Mouse (Mus musculus) CD8-positive naive resting alpha-beta T cell, adult 2 months (primary cell): ENCODE measurements around the gene Dnaaf2.
A peak's percentile ranks its signal among the peaks of the same experiment; 100 is the strongest.
"Not testable (repeated sequence)": the region's sequence is repeated elsewhere in the genome, so short reads cannot be mapped to it uniquely, and the experiment has no call there.

ENCODE experiments used
- DNase-seq, 2 experiments: peaks; one replicate each; pipeline ENCODE4 v3.0.0; 2022; ENCODE audit warnings: low read depth in 2 of 2, low spot score in 2 of 2

Gene Dnaaf2

GRCm38 (mm10) chr12:69166861-69167581, 31.2 kb downstream of the Dnaaf2 start:
- not testable (repeated sequence) for DNase-seq

DNA sequence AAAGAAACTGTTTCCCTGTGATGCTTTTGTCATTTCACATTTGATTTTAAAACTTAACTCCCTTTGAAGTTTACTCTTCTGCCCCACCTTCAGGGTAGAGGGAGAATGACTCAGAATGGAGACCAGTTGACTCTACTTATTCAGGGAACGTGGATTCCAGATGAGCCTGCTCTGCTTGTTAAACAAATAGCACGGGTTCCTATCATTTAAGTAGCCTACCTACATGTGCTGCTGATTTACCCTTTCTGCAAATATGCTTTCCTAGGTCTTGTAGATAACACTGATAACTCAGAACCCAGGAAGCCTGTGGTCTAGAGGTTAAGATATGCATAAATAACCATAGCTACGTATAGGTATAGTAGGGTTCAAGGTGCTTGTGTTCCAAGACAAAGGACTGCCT, 33.3 kb downstream of the Dnaaf2 start:
- no peak for DNase-seq

DNA sequence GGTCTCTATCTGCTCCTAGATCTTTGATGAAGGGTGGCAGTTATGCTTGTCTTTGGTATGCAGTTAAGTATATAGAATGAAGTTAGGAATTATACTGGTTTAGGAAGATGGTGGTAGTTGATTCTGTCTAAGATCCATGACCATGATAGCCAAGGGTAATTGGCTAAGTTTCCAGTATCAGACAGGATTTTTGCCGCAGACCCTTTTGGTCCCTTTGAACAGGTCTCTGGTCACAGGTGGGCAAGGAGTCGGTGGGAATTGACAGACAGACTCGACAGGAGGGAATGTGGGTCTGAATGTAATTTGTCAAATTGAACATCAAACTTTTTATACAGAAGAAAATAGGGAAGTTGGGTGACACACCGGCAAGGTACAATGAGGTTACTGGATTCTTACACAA, 34.6 kb downstream of the Dnaaf2 start:
- not testable (repeated sequence) for DNase-seq

- DNase-seq: not testable (repeated sequence)
Observed at GRCm38 (mm10) chr12:69160677-69161076, 37.6 kb downstream of the Dnaaf2 start.

- DNase-seq: peak; percentile 36 to 56
Observed at GRCm38 (mm10) chr12:69159578-69159940, 38.7 kb downstream of the Dnaaf2 start.

DNA sequence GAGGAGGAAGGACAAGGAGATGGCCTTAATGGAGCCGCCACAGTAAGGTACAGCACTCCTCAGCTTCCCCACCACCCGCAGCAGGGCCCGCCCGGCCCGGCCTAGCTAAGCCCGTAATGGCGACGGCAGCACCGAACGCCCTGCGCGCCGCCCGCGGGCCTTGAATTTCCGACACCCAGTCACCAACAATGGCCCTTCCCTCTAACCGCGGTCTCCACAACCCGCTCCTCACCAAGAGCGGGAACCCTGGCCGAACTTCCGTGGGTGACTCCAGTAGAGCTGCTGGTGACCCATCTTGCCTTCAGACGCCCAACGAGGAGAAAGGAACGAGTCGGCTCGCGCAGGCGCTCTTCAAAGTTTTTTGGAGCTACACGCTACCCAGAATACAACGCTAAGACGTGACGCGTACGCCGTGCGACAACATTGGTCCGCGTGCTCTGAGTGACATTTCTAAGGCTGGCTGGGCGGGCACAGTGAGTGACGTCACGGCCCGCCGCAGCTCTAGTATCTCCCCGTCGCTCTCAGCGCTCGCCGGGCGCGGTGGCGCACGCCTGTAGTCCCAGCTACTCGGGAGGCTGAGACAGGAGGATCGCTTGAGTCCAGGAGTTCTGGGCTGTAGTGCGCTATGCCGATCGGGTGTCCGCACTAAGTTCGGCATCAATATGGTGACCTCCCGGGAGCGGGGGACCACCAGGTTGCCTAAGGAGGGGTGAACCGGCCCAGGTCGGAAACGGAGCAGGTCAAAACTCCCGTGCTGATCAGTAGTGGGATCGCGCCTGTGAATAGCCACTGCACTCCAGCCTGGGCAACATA, 39.3 kb downstream of the Dnaaf2 start, which contains the start of gene Rps29:
Gene Rps29 (minus strand): TSS at position 422 of the 813 bp plus-strand sequence.
- DNase-seq: peak; percentile 95 to 98

DNA sequence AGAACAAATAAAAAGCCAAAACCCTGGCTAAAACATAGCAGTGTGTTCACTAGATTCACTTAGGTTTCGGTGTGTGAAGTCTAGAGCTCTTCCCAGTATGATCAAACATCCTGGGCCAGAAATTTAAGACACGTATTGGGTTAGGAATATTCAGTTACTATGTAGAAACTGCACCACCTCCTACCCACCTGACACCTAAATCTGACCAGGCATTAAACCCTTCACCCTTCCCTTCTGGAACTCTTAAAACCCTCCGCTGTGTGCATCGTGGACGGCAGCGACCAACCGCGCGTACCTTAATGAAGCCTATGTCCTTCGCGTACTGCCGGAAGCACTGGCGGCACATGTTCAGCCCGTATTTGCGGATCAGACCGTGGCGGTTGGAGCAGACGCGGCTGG, 39.9 kb downstream of the Dnaaf2 start:
- no peak for DNase-seq

GRCm38 (mm10) chr12:69157107-69157506, 41.1 kb downstream of the Dnaaf2 start:
- no peak for DNase-seq

DNA sequence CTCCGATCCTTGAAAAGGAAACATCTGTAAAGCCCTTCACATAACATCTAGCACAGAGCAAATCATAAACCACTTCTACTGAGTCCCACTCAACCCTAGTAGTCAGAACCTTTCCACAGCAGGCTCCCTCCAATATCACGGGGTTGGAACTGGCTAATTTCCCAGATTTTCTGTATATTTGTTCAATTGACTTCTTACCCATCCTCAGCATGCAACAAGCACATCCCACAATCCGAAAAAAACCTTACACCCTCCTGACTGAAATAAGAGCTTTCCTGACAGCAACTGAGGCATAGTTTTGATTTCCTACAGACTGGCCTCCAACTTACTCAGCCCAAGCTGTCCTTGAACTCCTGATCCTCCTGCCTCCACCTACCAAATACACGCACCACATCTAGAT, 41.8 kb downstream of the Dnaaf2 start:
- no peak for DNase-seq

- no peak for DNase-seq
Observed at GRCm38 (mm10) chr12:69155923-69156322, 42.3 kb downstream of the Dnaaf2 start.

GRCm38 (mm10) chr12:69150049-69150448, 48.2 kb downstream of the Dnaaf2 start:
- no peak for DNase-seq

GRCm38 (mm10) chr12:69147166-69147735, 51.0 kb downstream of the Dnaaf2 start:
- DNase-seq: no peak

GRCm38 (mm10) chr12:69143460-69143859, 54.8 kb downstream of the Dnaaf2 start:
- no peak for DNase-seq

GRCm38 (mm10) chr12:69139841-69140240, 58.4 kb downstream of the Dnaaf2 start:
- DNase-seq: no peak

DNA sequence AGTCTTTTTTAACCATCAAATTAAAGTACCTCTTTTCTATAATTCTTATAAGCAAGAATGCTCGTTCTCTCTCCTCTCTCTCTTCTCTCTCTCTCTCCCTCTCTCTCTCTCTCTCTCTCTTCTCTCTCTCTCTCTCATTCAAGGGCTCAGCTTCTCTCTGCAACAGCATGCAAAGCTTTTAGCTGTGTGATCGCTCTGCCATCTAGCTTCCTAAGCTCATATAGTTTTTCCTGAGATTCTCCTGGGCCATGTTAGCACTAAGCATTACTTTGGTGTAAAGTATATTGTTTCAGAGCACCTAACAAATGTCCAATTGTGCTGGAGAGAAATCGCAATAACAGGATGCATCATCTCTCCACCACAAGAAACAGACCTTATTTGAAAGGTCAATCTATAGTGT, 59.0 kb downstream of the Dnaaf2 start:
- no peak for DNase-seq
